Mouse (Mus musculus) midbrain, embryonic 13.5 days (tissue): ENCODE measurements at regions not wholly inside any gene's neighbourhood (a gene's known extent, or its start where the extent isn't known, plus 50 kb on each side); places are given as distances from the start of the nearest gene placed in this dataset.

Experiments used
- ATAC-seq: fragments of 200-750 bp; cut with Nextera tagmentation; 2 replicates; pipeline ENCODE4 v1.8.0; 2017; ENCODE audit warnings: mild to moderate bottlenecking, moderate TSS enrichment, moderate library complexity
- H3K27ac ChIP-seq: fragments of 300-500 bp; sonication (generic); 2 replicates; pipeline ENCODE4 v1.5.1; 2015; ENCODE audit warnings: inconsistent platforms, mild to moderate bottlenecking, moderate library complexity
- H3K27me3 ChIP-seq: fragments of 300-500 bp; sonication (generic); 2 replicates; pipeline ENCODE4 v1.6.1; 2015; ENCODE audit warnings: mild to moderate bottlenecking, inconsistent platforms
- H3K36me3 ChIP-seq: fragments of 300-500 bp; sonication (generic); 2 replicates; pipeline ENCODE4 v1.6.1; 2015; ENCODE audit warnings: mild to moderate bottlenecking, inconsistent platforms
- H3K4me1 ChIP-seq: fragments of 300-500 bp; sonication (generic); replicated peaks from 2 replicates; pipeline ENCODE4 v1.6.1; 2015; ENCODE audit warnings: inconsistent platforms
- H3K4me2 ChIP-seq: fragments of 300-500 bp; sonication (generic); replicated peaks from 2 replicates; pipeline ENCODE4 v1.6.1; 2015; ENCODE audit warnings: moderate library complexity, mild to moderate bottlenecking, inconsistent platforms
- H3K4me3 ChIP-seq: fragments of 300-500 bp; sonication (generic); replicated peaks from 2 replicates; pipeline ENCODE4 v1.5.1; 2015; ENCODE audit warnings: mild to moderate bottlenecking, inconsistent platforms
- H3K9ac ChIP-seq: fragments of 300-500 bp; sonication (generic); replicated peaks from 2 replicates; pipeline ENCODE4 v1.6.1; 2015; ENCODE audit warnings: mild to moderate bottlenecking, inconsistent platforms
- H3K9me3 ChIP-seq: fragments of 300-500 bp; sonication (generic); 2 replicates; pipeline ENCODE4 v1.6.1; 2016; ENCODE audit warnings: mild to moderate bottlenecking, inconsistent platforms
- WGBS: fragments of 180-500 bp; shearing (Covaris S2); methylation state at CpG from one replicate; pipeline ENCODE4 v1.1.7; 2015; 5-methylcytosine and 5-hydroxymethylcytosine counted together

DNA sequence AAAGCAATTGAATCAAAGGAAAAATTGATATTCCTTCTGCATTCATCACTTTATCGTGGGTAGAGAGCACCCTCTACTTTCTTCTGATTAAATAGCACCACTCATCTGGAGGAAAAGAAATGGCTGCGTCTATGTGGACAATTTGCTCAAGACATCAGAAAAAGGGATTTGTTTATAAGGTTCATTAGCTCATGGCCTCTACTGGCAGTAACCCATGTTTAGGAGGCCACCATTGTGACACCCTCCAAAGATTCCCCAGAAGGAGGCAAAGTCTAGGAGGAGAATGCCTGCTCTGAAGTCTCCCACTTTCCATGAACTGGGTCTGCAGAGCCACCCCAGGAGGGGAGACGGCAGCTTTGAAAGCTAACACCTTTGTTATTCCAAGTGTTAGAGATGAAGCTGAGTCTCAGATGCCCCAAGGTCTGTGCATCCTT, 147.2 kb upstream of the Plscr5 start:
- peak; percentile 40; the same call in 1 of the 2 replicates for ATAC-seq
- WGBS, result 46% methylated on average over 3 of the region's 3 CpGs
- no peak overlapping the region for H3K27ac ChIP-seq
- no peaks in the 10 kb centered on the region for H3K9me3 ChIP-seq
- no peaks in the 10 kb centered on the region for H3K36me3 ChIP-seq
- H3K27me3 ChIP-seq, result no peaks in the 10 kb centered on the region
- H3K4me3 ChIP-seq, result no peak overlapping the region
- no peak overlapping the region for H3K9ac ChIP-seq
- H3K4me1 ChIP-seq, result no peaks in the 10 kb centered on the region
- H3K4me2 ChIP-seq, result no peak overlapping the region

DNA sequence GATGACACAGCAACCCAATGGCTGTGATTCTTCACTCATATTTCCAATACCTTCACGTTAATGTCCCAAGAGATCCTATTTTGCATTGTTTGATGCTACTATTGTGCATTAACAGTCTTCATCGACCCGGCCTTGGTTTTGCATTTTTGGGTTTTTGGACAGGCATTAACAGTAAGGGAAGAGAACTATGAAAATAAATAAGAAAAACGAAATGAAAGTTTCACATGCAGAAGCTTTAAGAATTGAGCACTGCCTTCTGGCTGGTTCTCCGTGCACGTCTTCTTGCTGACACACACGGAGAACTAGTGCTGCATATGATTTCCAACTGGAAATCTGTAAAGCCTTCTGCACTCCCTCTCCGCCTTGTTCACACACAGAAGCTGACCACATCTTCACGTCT, 148.6 kb upstream of the Plscr5 start:
- H3K9me3 ChIP-seq, result no peaks in the 10 kb centered on the region
- H3K27me3 ChIP-seq, result no peaks in the 10 kb centered on the region
- H3K9ac ChIP-seq, result no peak overlapping the region
- H3K4me1 ChIP-seq, result no peaks in the 10 kb centered on the region
- ATAC-seq, result no peak
- 86% methylated on average over 9 of the region's 9 CpGs for WGBS
- no peak overlapping the region for H3K27ac ChIP-seq
- no peak overlapping the region for H3K4me3 ChIP-seq
- no peaks in the 10 kb centered on the region for H3K36me3 ChIP-seq
- H3K4me2 ChIP-seq, result no peak overlapping the region

DNA sequence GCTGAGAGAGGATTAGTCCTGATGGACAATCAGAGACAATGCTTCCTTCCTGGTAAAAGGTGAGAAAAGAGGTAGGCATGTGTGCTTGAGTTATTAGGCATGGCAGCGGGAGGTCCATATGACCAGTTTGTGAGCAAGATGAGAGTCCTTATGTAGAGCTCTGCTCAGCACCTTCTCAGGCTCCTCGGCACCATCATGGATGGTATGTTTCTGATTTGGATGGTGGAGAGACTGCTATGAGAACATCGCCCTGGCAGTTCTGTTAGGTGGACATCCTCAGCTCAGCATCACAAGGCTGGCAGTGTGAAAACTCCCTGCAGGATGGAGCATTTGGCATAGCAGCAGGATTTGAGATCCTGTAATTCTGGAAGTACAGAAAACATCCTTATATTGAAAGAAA, 176.2 kb upstream of the Plscr5 start:
- no peak overlapping the region for H3K27ac ChIP-seq
- H3K36me3 ChIP-seq, result no peaks in the 10 kb centered on the region
- WGBS, result 85% methylated on average over 3 of the region's 3 CpGs
- H3K4me2 ChIP-seq, result no peak overlapping the region
- H3K27me3 ChIP-seq, result no peaks in the 10 kb centered on the region
- H3K4me1 ChIP-seq, result no peaks in the 10 kb centered on the region
- H3K9me3 ChIP-seq, result no peaks in the 10 kb centered on the region
- no peak overlapping the region for H3K4me3 ChIP-seq
- ATAC-seq, result no peak
- H3K9ac ChIP-seq, result no peak overlapping the region

DNA sequence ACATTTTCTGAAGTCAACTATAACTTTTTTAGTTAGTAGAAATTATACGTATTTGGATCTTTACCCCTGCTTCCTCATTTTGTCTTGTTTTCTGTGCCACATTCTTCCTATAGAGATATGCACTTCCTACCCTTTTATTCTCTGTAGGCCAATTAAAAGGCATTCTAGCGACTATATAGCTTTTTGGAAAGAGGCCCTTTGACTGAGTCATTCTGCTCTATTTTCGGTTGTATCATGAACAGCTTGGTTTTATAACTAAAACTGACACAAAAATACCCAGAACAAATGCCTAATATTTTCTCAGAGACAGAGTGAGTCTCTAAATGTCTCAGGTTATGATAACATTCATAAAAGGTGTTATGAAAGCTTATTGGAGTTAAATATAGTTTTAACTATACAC, 176.8 kb upstream of the Plscr5 start:
- Histone ChIP-seq H3K4me3 (no peak overlapping the region), H3K9ac (no peak overlapping the region), H3K4me1 (no peaks in the 10 kb centered on the region), H3K27ac (no peak overlapping the region), H3K36me3 (no peaks in the 10 kb centered on the region), H3K27me3 (no peaks in the 10 kb centered on the region), H3K9me3 (no peaks in the 10 kb centered on the region), H3K4me2 (no peak overlapping the region)
- 77% methylated on average over 3 of the region's 3 CpGs for WGBS
- ATAC-seq, result no peak

DNA sequence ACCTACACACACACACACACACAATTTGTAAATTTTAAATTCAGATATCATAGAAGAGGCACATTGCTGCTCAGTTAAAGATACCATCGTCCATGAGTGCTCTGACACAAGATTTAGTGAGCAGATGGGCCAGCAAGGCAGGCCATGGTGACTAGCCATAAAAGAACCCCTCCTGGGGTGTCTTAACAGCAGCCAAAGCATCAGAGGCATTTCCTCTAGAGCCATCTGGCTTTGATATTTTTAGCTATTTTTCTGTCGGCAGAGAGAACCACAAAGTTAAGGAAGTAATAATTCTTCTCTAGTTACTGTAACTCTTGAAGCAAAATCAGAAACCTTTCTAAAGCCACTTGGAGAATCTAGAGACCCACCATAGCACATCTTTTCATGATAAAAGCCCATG, 204.5 kb upstream of the Plscr5 start:
- no peaks in the 10 kb centered on the region for H3K9me3 ChIP-seq
- H3K9ac ChIP-seq, result no peak overlapping the region
- 85% methylated on average over 2 of the region's 2 CpGs for WGBS
- no peaks in the 10 kb centered on the region for H3K27me3 ChIP-seq
- H3K27ac ChIP-seq, result no peak overlapping the region
- H3K4me1 ChIP-seq, result no peaks in the 10 kb centered on the region
- H3K36me3 ChIP-seq, result no peaks in the 10 kb centered on the region
- no peak for ATAC-seq
- no peak overlapping the region for H3K4me3 ChIP-seq
- no peak overlapping the region for H3K4me2 ChIP-seq

DNA sequence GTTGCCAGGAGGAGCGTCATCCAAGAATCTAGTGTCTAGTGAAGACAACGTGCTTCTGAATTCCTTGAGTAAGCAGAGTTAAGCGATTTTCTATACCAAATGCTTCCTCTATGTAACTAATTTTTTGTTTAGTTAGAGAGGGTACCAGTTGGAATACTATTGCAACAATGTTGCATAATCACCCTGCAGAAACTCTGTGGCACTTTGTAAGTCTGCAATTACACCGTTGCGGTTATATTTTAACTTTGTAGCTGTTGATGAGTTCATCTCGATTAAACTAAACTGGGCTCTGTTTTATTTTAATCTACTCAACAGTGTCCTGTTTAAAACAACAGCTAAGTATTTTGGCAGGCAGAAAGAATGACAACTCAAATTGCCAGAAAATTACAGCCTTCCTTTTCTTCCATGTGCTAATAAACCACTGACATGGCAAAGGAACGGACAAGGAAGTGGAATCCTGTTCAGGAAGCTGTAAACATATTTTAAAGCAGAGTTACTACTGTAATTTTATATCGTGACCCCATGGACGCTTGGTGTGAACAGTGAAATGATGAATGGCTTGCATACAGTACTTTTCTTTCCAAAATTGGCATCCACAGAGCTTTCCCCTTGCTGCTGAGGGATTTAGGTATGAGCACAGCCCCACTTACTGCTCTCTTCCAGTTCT, 210.6 kb upstream of the Plscr5 start:
- ATAC-seq, result no peak
- Histone ChIP-seq H3K9ac (no peak overlapping the region), H3K4me3 (no peak overlapping the region), H3K27me3 (no peaks in the 10 kb centered on the region), H3K4me2 (no peak overlapping the region), H3K4me1 (no peaks in the 10 kb centered on the region), H3K27ac (no peak overlapping the region), H3K9me3 (no peaks in the 10 kb centered on the region), H3K36me3 (no peaks in the 10 kb centered on the region)
- WGBS, result 86% methylated on average over 9 of the region's 9 CpGs

DNA sequence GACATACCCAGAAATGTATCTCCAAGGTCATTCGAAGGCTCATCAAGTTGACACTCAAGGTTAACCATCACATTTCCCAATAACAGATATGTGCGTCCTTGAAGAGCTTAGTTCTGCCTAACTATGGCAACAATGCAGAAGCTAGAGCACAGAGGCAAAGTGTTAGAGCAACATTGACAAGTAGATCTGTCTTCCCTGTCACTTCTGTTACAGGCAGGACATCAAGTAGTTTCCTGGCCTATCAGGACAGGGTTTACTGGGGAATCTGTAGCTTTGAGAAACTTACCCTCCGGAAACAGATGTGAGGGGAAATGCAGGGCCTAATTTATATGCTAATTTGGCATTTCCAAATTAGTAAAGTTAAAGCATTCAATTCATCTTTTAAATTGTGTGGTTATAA, 211.2 kb upstream of the Plscr5 start:
- Histone ChIP-seq H3K36me3 (no peaks in the 10 kb centered on the region), H3K27me3 (no peaks in the 10 kb centered on the region), H3K27ac (no peak overlapping the region), H3K9me3 (no peaks in the 10 kb centered on the region), H3K4me1 (no peaks in the 10 kb centered on the region), H3K4me3 (no peak overlapping the region), H3K9ac (no peak overlapping the region), H3K4me2 (no peak overlapping the region)
- WGBS, result 86% methylated on average over 3 of the region's 3 CpGs
- no peak for ATAC-seq

DNA sequence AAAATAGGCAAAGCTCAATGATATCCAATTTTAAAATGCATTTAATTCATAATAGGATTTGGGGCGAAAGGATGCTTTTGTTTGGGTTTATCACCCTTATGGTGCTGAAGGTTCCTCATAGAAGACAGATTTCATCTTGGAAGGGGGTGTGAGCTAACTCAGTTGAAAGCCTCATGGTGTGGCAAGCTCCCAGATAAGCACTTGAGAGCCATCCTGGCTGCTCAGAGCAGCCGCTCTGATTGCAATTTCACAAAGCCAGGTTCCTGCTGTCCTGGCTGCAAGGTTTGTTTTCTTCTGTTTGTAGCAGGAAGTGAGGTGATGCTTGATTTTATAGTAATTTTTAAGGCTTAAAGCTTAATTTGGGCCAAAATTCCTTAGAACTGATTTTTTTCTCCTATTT, 228.7 kb upstream of the Plscr5 start:
- Histone ChIP-seq H3K9ac (no peak overlapping the region), H3K27me3 (no peaks in the 10 kb centered on the region), H3K36me3 (no peaks in the 10 kb centered on the region), H3K27ac (no peak overlapping the region), H3K9me3 (no peaks in the 10 kb centered on the region), H3K4me2 (no peak overlapping the region), H3K4me3 (no peak overlapping the region), H3K4me1 (no peaks in the 10 kb centered on the region)
- 67% methylated on average over 2 of the region's 2 CpGs for WGBS
- ATAC-seq, result no peak

DNA sequence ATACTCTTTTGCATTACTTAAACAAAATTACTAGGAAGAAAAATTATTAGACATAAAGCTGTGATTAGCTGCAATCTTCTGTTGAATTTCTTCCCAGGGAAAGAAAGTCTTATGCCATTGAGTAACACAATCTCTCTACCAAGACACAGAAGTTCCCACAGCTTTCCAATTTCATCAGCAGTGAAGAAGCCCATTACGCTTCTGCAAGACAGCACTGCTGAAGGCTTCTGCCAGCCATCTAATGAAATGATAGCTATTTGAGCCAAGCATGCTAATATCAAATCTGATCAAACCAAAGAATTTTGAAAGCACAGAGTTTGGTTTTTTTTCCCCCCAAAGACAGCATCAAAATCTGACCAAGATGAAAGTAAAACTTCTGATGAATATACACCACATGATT, 230.0 kb upstream of the Plscr5 start:
- Histone ChIP-seq H3K4me2 (no peak overlapping the region), H3K27ac (no peak overlapping the region), H3K4me1 (no peaks in the 10 kb centered on the region), H3K9ac (no peak overlapping the region), H3K36me3 (no peaks in the 10 kb centered on the region), H3K27me3 (no peaks in the 10 kb centered on the region), H3K4me3 (no peak overlapping the region), H3K9me3 (no peaks in the 10 kb centered on the region)
- 81% methylated on average over 1 of the region's 1 CpGs for WGBS
- ATAC-seq, result no peak

DNA sequence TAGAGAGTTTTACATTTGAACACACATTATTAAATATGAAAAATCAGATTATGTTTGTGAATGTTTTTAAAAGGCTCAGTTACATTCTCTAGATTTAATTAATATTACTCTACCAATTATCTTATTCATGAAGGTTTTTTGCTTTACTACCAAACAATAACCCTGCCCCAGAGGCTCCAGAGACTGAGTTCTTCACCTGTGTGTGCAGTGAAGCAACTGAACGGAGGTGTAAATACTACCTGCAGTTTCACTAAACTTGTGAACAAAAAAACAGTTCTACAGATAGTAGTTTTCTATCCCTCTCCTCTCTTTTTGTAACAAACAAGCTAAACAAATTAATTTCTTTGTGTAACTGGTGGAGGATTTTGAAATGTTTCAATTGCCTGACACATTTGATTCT, 231.1 kb upstream of the Plscr5 start:
- Histone ChIP-seq H3K4me3 (no peak overlapping the region), H3K9ac (no peak overlapping the region), H3K4me2 (no peak overlapping the region), H3K27ac (no peak overlapping the region), H3K27me3 (no peaks in the 10 kb centered on the region), H3K36me3 (no peaks in the 10 kb centered on the region), H3K4me1 (no peaks in the 10 kb centered on the region), H3K9me3 (no peaks in the 10 kb centered on the region)
- 72% methylated on average over 1 of the region's 1 CpGs for WGBS
- ATAC-seq, result no peak

DNA sequence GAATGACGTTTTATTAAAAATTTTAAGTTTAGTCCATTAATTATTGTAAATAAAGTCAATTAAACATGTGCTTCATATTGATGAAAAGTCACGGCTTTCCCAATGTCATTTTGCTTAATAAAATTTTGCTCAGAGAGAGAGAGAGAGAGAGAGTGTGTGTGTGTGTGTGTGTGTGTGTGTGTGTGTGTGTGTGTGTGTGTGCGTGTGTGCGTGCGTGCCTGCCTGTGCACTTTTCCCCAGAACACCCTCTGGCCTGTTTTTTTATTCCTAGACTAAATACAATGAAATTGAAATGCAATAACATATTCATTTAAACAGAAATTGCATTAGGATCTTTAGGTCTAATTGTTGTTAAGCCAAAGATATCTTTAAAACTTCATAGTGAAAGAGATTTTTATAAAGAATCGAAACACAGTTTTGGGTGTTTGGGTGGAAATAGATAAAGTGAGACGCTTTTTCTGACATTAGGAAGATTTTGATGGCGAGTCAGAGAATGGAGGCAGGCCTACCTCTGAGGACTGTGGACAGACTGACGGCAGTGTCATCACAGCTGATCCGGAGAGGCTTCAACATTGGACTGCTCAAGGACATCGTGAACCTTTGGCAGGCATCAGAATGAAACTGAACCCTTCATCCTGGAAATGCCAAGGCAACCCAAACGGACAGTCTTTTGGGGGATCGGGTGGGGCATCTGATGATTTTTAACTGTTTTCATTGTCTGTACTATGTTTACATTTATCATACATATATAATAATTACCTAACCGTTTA, 232.0 kb upstream of the Plscr5 start:
- no peak for ATAC-seq
- H3K4me2 ChIP-seq, result no peak overlapping the region
- no peaks in the 10 kb centered on the region for H3K4me1 ChIP-seq
- WGBS, result 79% methylated on average over 14 of the region's 14 CpGs
- no peaks in the 10 kb centered on the region for H3K9me3 ChIP-seq
- no peak overlapping the region for H3K4me3 ChIP-seq
- no peak overlapping the region for H3K27ac ChIP-seq
- H3K27me3 ChIP-seq, result no peaks in the 10 kb centered on the region
- no peak overlapping the region for H3K9ac ChIP-seq
- no peaks in the 10 kb centered on the region for H3K36me3 ChIP-seq

DNA sequence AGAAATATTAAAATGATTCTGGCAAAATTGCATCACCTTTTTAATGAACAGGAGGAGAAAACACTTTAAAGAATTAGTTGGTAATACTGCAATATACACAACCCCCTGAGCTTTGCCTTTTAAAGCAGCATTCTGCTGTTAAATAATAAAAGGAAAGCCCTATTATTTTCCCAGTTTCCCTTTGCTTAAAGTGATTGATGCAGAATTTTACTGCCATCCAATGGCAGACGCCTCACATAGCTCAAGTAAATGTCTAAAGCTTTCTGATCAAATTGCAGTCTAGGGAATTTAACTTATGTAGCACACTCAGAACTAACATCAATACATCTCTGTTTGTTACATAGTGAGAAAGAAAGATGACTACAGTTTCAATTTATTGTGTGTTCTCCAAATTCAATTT, 233.1 kb upstream of the Plscr5 start:
- WGBS, result 18% methylated on average over 1 of the region's 1 CpGs
- no peaks in the 10 kb centered on the region for H3K9me3 ChIP-seq
- H3K27ac ChIP-seq, result no peak overlapping the region
- H3K4me1 ChIP-seq, result no peaks in the 10 kb centered on the region
- H3K4me2 ChIP-seq, result no peak overlapping the region
- H3K27me3 ChIP-seq, result no peaks in the 10 kb centered on the region
- H3K4me3 ChIP-seq, result no peak overlapping the region
- H3K36me3 ChIP-seq, result no peaks in the 10 kb centered on the region
- ATAC-seq, result no peak
- H3K9ac ChIP-seq, result no peak overlapping the region

DNA sequence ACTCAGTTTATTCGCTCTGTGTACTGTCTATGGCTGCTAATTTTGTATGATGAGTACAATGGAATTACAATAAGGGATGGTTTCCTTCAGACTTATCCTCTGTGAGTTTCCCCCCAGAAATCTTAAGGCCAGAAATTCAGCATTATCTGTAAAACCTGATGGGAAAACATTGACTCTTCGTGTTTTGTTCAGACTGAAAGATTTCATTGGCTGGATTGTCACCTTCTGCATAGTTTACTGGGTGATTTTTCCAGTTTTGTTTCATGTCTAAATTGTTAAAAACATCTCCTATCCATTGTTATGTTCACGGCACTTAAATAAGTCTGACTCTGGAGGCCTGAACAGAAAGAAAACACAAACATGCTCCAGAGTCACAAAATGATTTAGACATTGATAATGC, 233.7 kb upstream of the Plscr5 start:
- H3K27ac ChIP-seq, result no peak overlapping the region
- no peaks in the 10 kb centered on the region for H3K36me3 ChIP-seq
- no peak for ATAC-seq
- 67% methylated on average over 3 of the region's 3 CpGs for WGBS
- no peaks in the 10 kb centered on the region for H3K9me3 ChIP-seq
- no peaks in the 10 kb centered on the region for H3K27me3 ChIP-seq
- H3K4me3 ChIP-seq, result no peak overlapping the region
- no peaks in the 10 kb centered on the region for H3K4me1 ChIP-seq
- no peak overlapping the region for H3K4me2 ChIP-seq
- no peak overlapping the region for H3K9ac ChIP-seq
